Mouse (Mus musculus) adrenal gland, postnatal 10 days (tissue): ENCODE results near the gene Scgb1a1. TPM values are rescaled to one million over a fixed set of nuclear protein-coding genes. Genes with fewer than 3 reads are reported as not detected.
"Not testable (repeated sequence)": the region's sequence is repeated elsewhere in the genome, so short reads cannot be mapped to it uniquely, and the experiment has no call there.

Experiments
- DNase-seq: peaks from one replicate; pipeline ENCODE4 v3.0.0; 2021; ENCODE audit warnings: mixed read lengths
- total RNA-seq, 2 experiments: library from RNA; stranded (reverse); gene quantifications; 2 replicates each; pipeline ENCODE4 v1.2.3; 2021

Gene Scgb1a1
- total RNA-seq, 2 experiments from 2014 or later: 3.9 TPM; not detected in 1

DNA sequence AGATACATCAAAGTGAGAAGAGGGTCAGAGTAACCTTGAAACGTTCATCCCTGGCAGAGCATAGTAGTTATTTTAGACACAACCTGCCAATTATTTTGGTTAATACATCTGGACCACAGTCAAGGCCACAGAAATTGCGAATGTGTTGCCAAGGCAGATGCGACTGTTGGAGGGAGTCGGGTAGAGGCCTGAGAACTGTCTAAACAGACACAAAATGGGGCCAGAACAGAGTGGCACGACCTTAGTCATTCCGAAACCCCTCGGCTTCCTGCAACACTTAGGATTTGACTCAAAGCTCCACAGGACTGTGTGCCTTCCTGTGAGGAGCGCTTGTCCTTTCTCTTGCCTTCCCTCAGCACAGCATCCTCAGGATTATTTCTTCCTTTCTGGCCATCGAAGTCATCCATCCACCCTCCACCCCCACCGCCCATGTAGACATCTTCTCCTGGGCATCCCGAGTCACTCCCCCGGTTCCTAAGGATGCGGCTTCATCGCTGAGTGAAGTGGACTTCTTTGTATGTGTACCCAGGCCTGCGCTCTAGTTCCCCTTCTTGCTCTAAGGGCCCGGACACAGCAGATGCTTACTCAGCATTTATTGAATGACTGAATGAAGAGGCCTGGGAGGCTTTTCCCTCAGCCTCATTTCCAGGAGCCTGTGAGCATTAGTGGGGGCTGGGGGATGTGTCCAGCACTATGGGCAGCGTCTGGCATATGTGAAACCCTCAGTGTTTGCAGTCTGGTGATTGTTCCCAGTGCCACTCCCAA lies 12.7 kb upstream of the Scgb1a1 start:
- DNase-seq: peak; percentile 60

DNA sequence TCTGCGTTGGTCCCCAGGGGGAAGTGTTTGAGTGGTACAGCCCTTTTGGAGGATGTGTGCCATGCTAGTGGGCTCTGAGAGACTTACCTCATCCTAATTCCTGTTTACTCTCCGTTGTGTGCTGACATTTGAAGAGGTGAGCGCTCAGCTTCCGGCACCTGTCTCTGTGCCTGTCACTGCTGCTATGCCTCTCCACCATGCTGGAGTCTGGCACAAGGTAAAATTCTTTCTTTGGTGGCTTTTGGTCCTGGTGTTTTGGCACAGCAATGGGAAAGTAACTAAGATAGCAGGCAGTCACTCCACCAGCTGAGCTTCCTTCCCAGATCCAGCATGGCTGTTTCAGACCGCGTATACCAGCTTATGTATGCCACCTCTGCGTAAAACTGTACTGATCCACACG lies 12.0 kb upstream of the Scgb1a1 start:
- DNase-seq: no peak

DNA sequence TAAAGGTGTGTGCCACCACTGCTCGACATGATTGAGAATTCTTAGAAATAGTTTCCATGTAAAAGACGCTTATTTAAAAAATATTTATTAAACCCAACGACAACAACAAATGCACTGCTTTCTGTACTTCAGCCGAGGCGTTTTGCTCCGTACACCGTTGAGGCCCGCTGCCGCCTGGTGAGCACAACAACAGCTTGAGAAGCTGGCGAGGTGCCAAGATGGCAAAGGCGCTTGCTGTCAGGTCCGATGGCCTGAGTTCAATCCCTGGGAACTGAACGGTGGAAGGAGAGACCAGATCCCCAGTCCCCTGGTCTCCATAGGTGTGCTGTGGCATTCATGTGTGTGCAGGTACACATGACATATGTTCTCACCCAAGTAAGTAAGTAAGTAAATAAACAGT lies 9.7 kb upstream of the Scgb1a1 start:
- no peak for DNase-seq

DNA sequence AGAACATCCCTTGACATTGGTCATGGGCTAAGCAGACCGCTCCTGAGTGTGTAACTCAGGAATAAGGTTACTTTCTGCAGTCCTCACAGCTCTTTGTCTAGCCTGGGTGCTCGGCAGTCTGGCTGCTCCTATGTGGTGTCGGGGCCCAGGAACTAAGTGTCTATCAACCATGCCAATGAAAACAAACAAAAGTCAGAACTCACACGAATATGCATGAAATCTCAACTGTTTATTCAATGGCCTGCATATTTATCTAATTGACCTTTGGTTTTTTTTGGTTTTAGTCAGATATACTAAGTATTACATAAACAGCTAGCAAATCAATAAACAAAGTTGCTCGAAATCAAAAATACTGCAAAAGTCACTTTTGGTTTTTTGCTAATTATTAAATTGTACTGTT lies 7.4 kb upstream of the Scgb1a1 start:
- no peak for DNase-seq

GRCm38 (mm10) chr19:9090709-9091108 lies 3.0 kb upstream of the Scgb1a1 start:
- DNase-seq: no peak

DNA sequence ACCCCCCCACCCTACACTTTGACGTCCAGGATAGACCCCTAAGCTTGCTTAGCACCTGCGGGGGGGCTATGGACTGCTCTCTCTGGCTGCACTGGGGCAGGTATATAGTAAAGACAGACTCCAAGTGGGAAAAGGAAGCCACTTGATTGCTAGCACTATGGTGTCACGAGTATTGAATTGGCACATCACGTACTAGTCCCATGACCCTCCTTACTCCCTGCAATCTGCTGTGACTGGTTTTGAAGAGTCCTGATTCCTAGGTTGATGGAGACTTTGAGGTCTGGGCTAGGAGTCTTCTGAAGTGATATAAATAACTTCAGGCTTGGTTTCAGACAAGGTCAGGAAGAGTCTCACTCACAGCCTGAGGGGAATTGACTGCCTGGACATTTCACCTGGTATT lies 2.4 kb upstream of the Scgb1a1 start:
- DNase-seq: no peak

DNA sequence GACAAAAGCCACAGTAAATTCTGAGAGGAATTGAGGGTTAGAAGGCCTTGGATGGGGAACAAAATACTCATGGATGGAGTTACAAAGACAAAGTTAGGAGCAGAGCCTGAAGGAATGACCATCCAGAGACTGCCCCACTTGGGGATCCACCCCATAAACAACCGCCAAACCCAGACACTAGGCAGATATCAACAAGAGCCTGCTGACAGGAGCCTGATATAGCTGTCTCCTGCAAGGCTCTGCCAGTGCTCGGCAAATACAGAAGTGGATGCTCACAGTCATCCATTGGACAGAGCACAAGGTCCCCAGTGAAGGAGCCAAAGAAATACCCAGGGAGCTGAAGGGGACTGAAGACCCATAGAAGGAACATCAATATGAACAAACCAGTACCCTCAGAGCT lies 3.9 kb downstream of the Scgb1a1 start:
- not testable (repeated sequence) for DNase-seq

GRCm38 (mm10) chr19:9083010-9083355 lies 4.8 kb downstream of the Scgb1a1 start:
- DNase-seq: no peak

DNA sequence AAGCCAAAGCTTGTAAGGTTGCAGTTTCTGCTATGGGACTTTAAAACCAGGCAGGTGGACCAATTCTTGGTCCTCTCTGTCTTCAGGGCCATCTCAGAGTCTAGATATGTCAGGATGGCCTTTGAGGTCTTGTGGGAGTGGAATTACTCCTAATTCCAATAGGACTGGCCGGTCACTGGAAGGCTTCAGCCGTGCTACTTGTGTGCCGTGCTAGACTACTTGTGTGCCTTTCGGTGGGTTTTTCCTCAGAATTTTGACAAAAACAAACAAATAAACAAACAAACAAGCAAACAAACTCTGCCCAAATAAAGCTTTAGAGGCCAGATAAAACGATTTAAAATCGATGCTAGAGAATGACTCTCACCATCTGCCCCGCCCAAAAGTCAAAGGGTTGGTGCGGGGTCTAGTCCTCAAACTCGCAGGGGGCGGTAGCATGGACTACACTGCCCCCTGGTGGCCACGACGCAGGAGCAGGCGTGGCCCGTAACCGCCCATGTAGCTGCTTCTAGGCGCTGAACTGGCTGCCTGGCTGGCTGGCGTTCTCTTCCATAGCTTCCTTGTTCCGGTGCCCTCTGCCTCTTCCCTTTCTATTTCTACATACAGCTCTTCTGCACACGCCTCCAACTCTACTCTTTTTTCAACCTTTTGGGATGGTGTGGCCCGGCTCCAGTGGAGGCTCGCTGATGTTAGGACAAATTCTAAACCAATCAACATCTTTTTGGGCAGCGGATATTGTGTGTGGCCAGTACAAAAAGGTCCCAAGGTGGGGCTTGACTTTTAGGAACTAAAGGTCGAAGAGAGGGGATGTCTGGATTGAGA lies 5.4 kb downstream of the Scgb1a1 start:
- peak; percentile 93 for DNase-seq

- DNase-seq: no peak
Observed at GRCm38 (mm10) chr19:9081311-9082190, 6.2 kb downstream of the Scgb1a1 start.

DNA sequence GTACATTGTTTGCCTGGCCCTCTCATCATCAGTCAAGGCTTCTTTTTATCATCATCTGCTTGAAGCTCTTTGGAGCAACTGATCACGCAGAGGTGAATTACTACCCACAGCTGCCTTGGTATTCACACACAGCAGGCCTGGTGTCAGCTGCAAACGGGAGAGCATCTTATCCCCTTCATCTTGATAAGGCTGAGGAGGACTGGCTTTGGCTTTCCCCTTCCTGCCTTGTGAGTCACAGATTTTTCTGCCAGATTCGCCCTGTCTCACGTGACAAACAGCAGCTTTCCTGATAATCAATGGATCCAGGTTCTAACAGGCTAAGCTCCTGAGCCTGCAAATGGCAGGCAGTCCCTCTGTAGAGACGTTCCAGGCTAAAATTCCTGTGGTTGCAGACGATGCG lies 7.8 kb downstream of the Scgb1a1 start:
- DNase-seq: no peak

GRCm38 (mm10) chr19:9076982-9077660 lies 10.6 kb downstream of the Scgb1a1 start:
- DNase-seq: no peak

- no peak for DNase-seq
Observed at GRCm38 (mm10) chr19:9076035-9076434, 11.7 kb downstream of the Scgb1a1 start.

- no peak for DNase-seq
Observed at GRCm38 (mm10) chr19:9075558-9075957, 12.2 kb downstream of the Scgb1a1 start.

- DNase-seq: no peak
Observed at GRCm38 (mm10) chr19:9074424-9074823, 13.3 kb downstream of the Scgb1a1 start.

DNA sequence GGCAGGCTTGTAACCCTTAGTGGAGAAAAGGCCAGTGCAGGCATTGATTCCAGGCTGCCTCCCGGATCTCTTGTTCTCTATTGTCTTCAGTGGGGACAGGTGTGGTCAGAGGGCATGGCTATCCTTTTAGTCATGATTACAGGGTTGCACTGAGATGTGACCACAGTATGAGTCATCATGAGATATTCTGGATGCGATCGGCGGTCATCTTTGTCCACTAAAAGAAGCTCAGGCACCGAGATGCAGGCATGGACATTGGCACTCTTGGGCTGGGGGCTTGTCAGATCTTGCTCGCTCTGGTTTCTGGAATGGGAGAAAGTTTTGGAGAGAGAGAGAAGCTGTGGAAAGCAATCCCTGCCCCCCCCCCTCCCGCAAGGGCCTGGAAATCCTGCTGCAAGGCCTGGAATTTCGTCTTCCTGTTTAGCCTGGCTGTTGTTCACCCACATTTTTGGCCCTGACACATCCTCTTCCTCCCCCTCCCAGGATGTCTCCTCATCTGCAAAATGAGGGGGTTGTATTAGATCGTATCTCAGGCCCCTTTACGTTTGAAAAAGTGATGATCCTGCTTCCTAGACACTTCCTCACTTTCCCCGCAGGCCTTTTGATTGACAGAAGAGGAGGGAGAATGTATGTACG lies 13.9 kb downstream of the Scgb1a1 start:
- DNase-seq: no peak

DNA sequence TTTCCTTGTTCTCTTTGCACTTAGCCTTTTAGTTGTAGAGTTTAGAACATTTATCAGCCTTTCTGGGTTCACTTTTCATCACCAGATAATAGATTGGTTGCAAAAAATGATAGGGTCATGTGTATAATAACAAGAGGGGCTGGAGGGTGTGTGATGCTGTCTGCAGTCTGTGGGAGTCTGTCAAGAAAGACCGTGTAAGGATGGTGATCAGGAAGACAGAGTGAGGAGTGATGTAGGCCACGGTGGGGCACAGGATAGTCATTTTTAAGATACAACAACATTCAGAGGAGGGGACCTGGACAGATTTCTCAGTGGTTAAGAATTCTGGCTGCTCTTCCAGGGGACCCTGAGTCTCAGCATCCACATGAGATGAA lies 15.6 kb downstream of the Scgb1a1 start:
- no peak for DNase-seq

DNA sequence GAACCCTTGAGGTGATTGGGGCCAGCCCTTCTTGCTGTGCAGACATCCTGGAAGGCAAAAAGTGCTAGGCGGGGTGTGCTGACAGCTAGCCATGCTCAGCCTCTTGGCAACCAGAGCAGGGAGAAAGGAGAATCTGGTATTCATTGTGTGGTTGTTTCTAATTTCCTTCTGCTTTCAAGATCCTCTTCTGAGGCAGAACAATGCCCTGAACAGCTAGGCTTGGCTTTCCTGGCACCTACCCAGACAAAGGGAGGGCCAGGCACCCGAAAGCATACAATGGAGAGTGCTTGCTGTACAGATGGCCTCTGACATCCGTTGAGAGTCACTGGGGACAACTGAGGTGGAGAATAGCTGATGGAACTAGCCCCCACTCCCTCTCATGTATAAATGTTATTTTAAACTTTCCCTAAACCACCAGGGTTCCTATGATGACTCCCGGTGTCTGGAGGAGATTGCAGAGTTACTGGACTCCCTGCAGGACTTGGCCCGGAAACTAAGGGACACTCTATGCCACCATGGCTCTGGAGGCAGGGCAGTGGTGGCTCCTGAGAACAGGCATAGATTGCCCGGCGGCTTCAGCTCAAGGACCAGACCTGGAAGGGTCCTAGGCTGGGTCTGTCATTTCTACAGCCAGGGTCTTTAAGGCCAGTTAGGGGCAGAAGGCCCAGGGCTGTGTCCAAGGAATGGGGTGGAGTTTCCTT lies 16.2 kb downstream of the Scgb1a1 start:
- DNase-seq: peak; percentile 59

DNA sequence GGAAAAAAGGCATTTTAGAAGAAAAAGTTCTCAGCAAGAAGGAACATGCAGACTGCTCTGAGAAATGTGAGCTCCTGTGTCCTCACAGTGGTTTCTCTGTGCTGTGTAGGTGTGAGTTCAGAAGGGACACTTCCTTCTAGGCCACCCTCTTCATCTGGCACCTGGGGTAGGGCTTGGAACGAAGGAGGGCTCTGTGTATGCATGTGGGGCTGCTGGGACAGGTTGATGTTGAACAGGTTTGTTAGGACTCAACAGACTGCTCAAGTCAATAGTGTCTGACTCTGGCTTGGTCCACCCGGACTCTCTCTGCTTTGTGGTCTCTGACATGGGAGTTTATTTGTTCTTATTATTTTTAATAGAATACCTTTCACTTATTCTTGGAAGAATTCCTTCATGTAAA lies 17.4 kb downstream of the Scgb1a1 start:
- DNase-seq: no peak

- no peak for DNase-seq
Observed at GRCm38 (mm10) chr19:9069687-9070307, 18.0 kb downstream of the Scgb1a1 start.

DNA sequence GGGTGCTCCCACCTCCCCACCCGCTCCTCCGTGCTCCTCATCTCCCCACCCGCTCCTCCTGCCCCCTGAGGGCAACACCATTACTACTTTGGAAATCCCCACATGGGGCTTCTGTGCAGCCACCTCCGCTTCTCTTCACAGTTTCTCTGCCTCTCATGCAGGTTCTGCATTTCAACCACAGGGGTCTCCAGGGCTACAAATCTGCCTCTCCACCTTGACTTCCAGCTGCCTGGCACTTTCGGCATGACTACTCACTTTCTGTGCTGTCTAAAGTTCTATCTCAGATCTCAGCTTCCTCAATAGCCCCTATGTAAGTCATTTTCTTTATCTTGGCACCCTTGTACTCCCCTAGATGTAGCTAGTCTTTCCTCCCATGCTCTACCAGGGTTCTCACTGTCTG lies 20.5 kb downstream of the Scgb1a1 start:
- DNase-seq: no peak
